ENCODE assay signal across 1 mouse cellular context in genomic region chr4:152039831-152040310, GRCm38 (mm10).
TF ChIP-seq lines count a peak whose summit lies in the region.

No protein-coding gene starts in this region.

TF ChIP-seq in MEL, 35 proteins besides CTCF, POLR2A, EP300 and RAD21:
- TF ChIP-seq ZMIZ1 (IDR thresholded peaks at IDR 0.05; ENCODE audit: low read depth, low read length) (no peak), HCFC1 (IDR thresholded peaks at IDR 0.05; ENCODE audit: low read depth, low read length) (no peak), UBTF (IDR thresholded peaks at IDR 0.05; ENCODE audit: borderline replicate concordance, insufficient read depth, low read depth, low read length) (no peak), MAZ (IDR thresholded peaks at IDR 0.05; ENCODE audit: low read depth, low read length) (no peak), BHLHE40 (IDR thresholded peaks at IDR 0.05; ENCODE audit: borderline replicate concordance, low read depth, low read length) (no peak), MEF2A (IDR thresholded peaks at IDR 0.05; ENCODE audit: extremely low read depth, insufficient replicate concordance, low read depth, low read length, poor library complexity, severe bottlenecking) (no peak), TAL1 (IDR thresholded peaks at IDR 0.05; ENCODE audit: low read length) (no peak), MYB (IDR thresholded peaks at IDR 0.05; ENCODE audit: low read depth, low read length) (no peak), ZC3H11A (IDR thresholded peaks at IDR 0.05; ENCODE audit: low read depth, low read length) (no peak), POLR2AphosphoS5 (IDR thresholded peaks at IDR 0.05; ENCODE audit: borderline replicate concordance, low read depth, low read length) (no peak), SIN3A (IDR thresholded peaks at IDR 0.05; ENCODE audit: low read length) (no peak), ELF1 (IDR thresholded peaks at IDR 0.05; ENCODE audit: low read depth, low read length) (no peak), ZNF384 (IDR thresholded peaks at IDR 0.05; ENCODE audit: low read depth, low read length) (no peak), TCF12 (IDR thresholded peaks at IDR 0.05; ENCODE audit: low read depth, low read length) (no peak), NELFE (IDR thresholded peaks at IDR 0.05; ENCODE audit: low read depth, low read length) (no peak), USF2 (IDR thresholded peaks at IDR 0.05; ENCODE audit: borderline replicate concordance in 1 of 2, insufficient read depth in 1 of 2, low read depth in 1 of 2, low read length in 2 of 2) (no peak)
